Mouse (Mus musculus) CH12.LX (cell line): ENCODE data around the gene Dicer1. TPM values are rescaled to one million over a fixed set of nuclear protein-coding genes. Genes with fewer than 3 reads are reported as not detected.
A peak's percentile ranks its signal among the peaks of the same experiment; 100 is the strongest.

Experiments
- DNase-seq: peaks from one replicate; pipeline ENCODE4 v3.0.0-alpha.2; 2013; ENCODE audit errors: extremely low read depth
- H3K27ac ChIP-seq: 2 replicates; pipeline ENCODE4 v1.5.1; 2012; ENCODE audit warnings: low read depth, mild to moderate bottlenecking, control low read depth, moderate library complexity; ENCODE audit not compliant: insufficient read depth
- H3K27me3 ChIP-seq: replicated peaks from 2 replicates; pipeline ENCODE3; 2012; ENCODE audit warnings: inconsistent platforms
- H3K36me3 ChIP-seq, 2 experiments: replicated peaks in 1 of 2; 2 replicates each; pipeline versions ENCODE3 to v1.6.1; 2012; ENCODE audit warnings: inconsistent platforms in 1 of 2, low read length in 1 of 2, mild to moderate bottlenecking in 1 of 2, mixed read lengths in 1 of 2, moderate library complexity in 1 of 2; ENCODE audit not compliant: control insufficient read depth in 1 of 2, insufficient read depth in 1 of 2
- H3K4me1 ChIP-seq, 2 experiments: 2 replicates each; pipeline ENCODE4 v1.6.1; 2012; ENCODE audit warnings: inconsistent platforms in 1 of 2, moderate library complexity in 1 of 2; ENCODE audit not compliant: insufficient read depth in 2 of 2, control insufficient read depth in 1 of 2
- H3K4me2 ChIP-seq: 2 replicates; pipeline ENCODE4 v1.6.1; 2012; ENCODE audit warnings: low read depth, mild to moderate bottlenecking, control low read depth; ENCODE audit not compliant: poor library complexity, insufficient read depth, severe bottlenecking
- H3K4me3 ChIP-seq, 3 experiments: fragments of 150-350 bp in 1 of 3; sonication (generic) in 1 of 3; replicated peaks in 1 of 3; 2 replicates each; pipeline versions ENCODE3 to v1.5.1; 2011 to 2012; ENCODE audit warnings: low read depth in 2 of 3, low read length in 2 of 3, mild to moderate bottlenecking in 2 of 3, moderate library complexity in 2 of 3, control low read depth in 1 of 3, improper control_type of control experiment in 1 of 3, inconsistent platforms in 1 of 3, mixed read lengths in 1 of 3; ENCODE audit not compliant: poor library complexity in 1 of 3
- H3K79me2 ChIP-seq: replicated peaks from 2 replicates; pipeline ENCODE4 v1.6.1; 2012; ENCODE audit warnings: mild to moderate bottlenecking, moderate library complexity; ENCODE audit not compliant: control insufficient read depth, poor library complexity, insufficient read depth, severe bottlenecking; ENCODE audit errors: extremely low read depth
- H3K9ac ChIP-seq: 2 replicates; pipeline ENCODE4 v1.6.1; 2012; ENCODE audit warnings: low read depth, mild to moderate bottlenecking, control low read depth, moderate library complexity; ENCODE audit not compliant: insufficient read depth
- H3K9me3 ChIP-seq: replicated peaks from 2 replicates; pipeline ENCODE3; 2012; ENCODE audit warnings: low read length, inconsistent platforms, mixed read lengths
- BHLHE40 ChIP-seq: IDR thresholded peaks from 2 replicates; pipeline ENCODE4 v1.6.1; 2011; ENCODE audit warnings: mild to moderate bottlenecking, low read depth, low read length, improper control_type of control experiment
- CHD1 ChIP-seq: IDR thresholded peaks from 2 replicates; pipeline ENCODE4 v1.6.1; 2012; ENCODE audit warnings: low read depth, low read length, improper control_type of control experiment, inconsistent platforms
- E2F4 ChIP-seq: IDR thresholded peaks from 2 replicates; pipeline ENCODE4 v1.6.1; 2011; ENCODE audit warnings: low read depth, low read length, improper control_type of control experiment; ENCODE audit not compliant: insufficient replicate concordance
- EP300 ChIP-seq: IDR thresholded peaks from 2 replicates; pipeline ENCODE4 v1.6.1; 2011; ENCODE audit warnings: low read length, improper control_type of control experiment
- JUN ChIP-seq: IDR thresholded peaks from 2 replicates; pipeline ENCODE4 v1.6.1; 2011; ENCODE audit warnings: low read depth, mild to moderate bottlenecking, low read length, improper control_type of control experiment, moderate library complexity; ENCODE audit not compliant: insufficient read depth
- KAT2A ChIP-seq: IDR thresholded peaks from 2 replicates; pipeline ENCODE4 v1.6.1; 2012; ENCODE audit warnings: low read length, improper control_type of control experiment, inconsistent platforms; ENCODE audit not compliant: insufficient replicate concordance
- MAX ChIP-seq: IDR thresholded peaks from 2 replicates; pipeline ENCODE4 v1.6.1; 2011; ENCODE audit warnings: low read length, improper control_type of control experiment
- MYC ChIP-seq: IDR thresholded peaks from 2 replicates; pipeline ENCODE4 v1.6.1; 2011; ENCODE audit warnings: low read depth, mild to moderate bottlenecking, improper control_type of control experiment, low read length
- NRF1 ChIP-seq: IDR thresholded peaks from 2 replicates; pipeline ENCODE4 v1.6.1; 2014; ENCODE audit warnings: low read depth, mild to moderate bottlenecking, inconsistent platforms, low read length, improper control_type of control experiment, moderate library complexity
- PAX5 ChIP-seq: IDR thresholded peaks from 2 replicates; pipeline ENCODE4 v1.6.1; 2012; ENCODE audit warnings: low read length, inconsistent platforms, mixed read lengths
- POLR2AphosphoS2 ChIP-seq: IDR thresholded peaks from 2 replicates; pipeline ENCODE4 v1.6.1; 2011; ENCODE audit warnings: low read depth, low read length, improper control_type of control experiment
- RAD21 ChIP-seq: IDR thresholded peaks from 2 replicates; pipeline ENCODE4 v1.6.1; 2011; ENCODE audit warnings: low read depth, mild to moderate bottlenecking, low read length, improper control_type of control experiment, moderate library complexity
- SIN3A ChIP-seq: IDR thresholded peaks from 2 replicates; pipeline ENCODE4 v1.6.1; 2012; ENCODE audit warnings: low read length, improper control_type of control experiment, inconsistent platforms
- SMC3 ChIP-seq: IDR thresholded peaks from 2 replicates; pipeline ENCODE4 v1.6.1; 2011; ENCODE audit warnings: low read depth, low read length, improper control_type of control experiment
- TCF12 ChIP-seq: IDR thresholded peaks from 2 replicates; pipeline ENCODE4 v1.6.1; 2014; ENCODE audit warnings: low read depth, mild to moderate bottlenecking, inconsistent platforms, low read length, improper control_type of control experiment
- UBTF ChIP-seq: IDR thresholded peaks from 2 replicates; pipeline ENCODE4 v1.6.1; 2012; ENCODE audit warnings: low read depth, mild to moderate bottlenecking, inconsistent platforms, low read length, improper control_type of control experiment, moderate library complexity
- USF2 ChIP-seq: conservative IDR thresholded peaks from 2 replicates; pipeline ENCODE4 v1.6.1; 2011; ENCODE audit warnings: low read depth, low read length, improper control_type of control experiment
- ZC3H11A ChIP-seq: IDR thresholded peaks from 2 replicates; pipeline ENCODE4 v1.6.1; 2012; ENCODE audit warnings: low read depth, mild to moderate bottlenecking, inconsistent platforms, low read length, improper control_type of control experiment
- ZKSCAN1 ChIP-seq: IDR thresholded peaks from 2 replicates; pipeline ENCODE4 v1.6.1; 2012; ENCODE audit warnings: low read depth, inconsistent platforms, low read length, improper control_type of control experiment, borderline replicate concordance
- ZMIZ1 ChIP-seq: IDR thresholded peaks from 2 replicates; pipeline ENCODE4 v1.6.1; 2012; ENCODE audit warnings: low read depth, mild to moderate bottlenecking, inconsistent platforms, low read length, improper control_type of control experiment
- dilution Hi-C: fragments of 300-500 bp; cut with MboI; formaldehyde crosslinking; loops from 2 replicates; pipeline ENCODE4 v1.14.3; 2020; ENCODE audit warnings: low sequenced_read_pairs; ENCODE audit not compliant: extremely low pct_unique_long_range_greater_than_20kb, extremely low pct_ligation_motif_present
- in situ Hi-C: fragments of 300-500 bp; cut with MboI; formaldehyde crosslinking; loops from 3 replicates; pipeline ENCODE4 v1.14.3; 2019; ENCODE audit warnings: low sequenced_read_pairs, low pct_ligation_motif_present, low pct_unique_long_range_greater_than_20kb, mixed read lengths
- polyA plus RNA-seq: library from polyadenylated mRNA; unstranded; fragments of >175 nt; gene quantifications from 2 replicates; pipeline ENCODE4 v1.2.1, GENCODE M21; 2012; ENCODE audit warnings: low read depth; ENCODE audit not compliant: insufficient read length
- total RNA-seq, 2 experiments: library from RNA; depleted of rRNA; stranded (reverse); fragments of 300-350 nt in 1 of 2; fragments of >200 nt in 1 of 2; gene quantifications; 2 replicates each; pipeline ENCODE4 v1.2.3; 2012 to 2014

Dicer1 gene
- total and polyA plus RNA-seq, 3 experiments = 22.0 to 41.1 (median 23.2) TPM

GRCm38 (mm10) chr12:104678462-104678861 lies 73.3 kb downstream of the Dicer1 start:
- dilution Hi-C loops = no loop called here
- Histone ChIP-seq H3K4me3 (no peak overlapping the region), H3K36me3 (no peaks in the 10 kb centered on the region), H3K9me3 (peaks cover 8% of the 10 kb centered on the region), H3K27me3 (peaks cover 12% of the 10 kb centered on the region), H3K27ac (no peak overlapping the region), H3K9ac (no peak overlapping the region), H3K4me1 (peaks cover 0 to 3% of the 10 kb centered on the region in 2 experiments; a peak in 1 of 4 replicates), H3K79me2 (no peaks in the 10 kb centered on the region), H3K4me2 (no peak overlapping the region)
- in situ Hi-C loops = no loop called here
- DNase-seq = no peak
- no peak for TF ChIP-seq CHD1

GRCm38 (mm10) chr12:104677371-104677924 lies 74.3 kb downstream of the Dicer1 start:
- DNase-seq = peak; percentile 19
- in situ Hi-C loops = no loop called here

GRCm38 (mm10) chr12:104676535-104677370 lies 75.0 kb downstream of the Dicer1 start:
- H3K79me2 ChIP-seq = no peaks in the 10 kb centered on the region
- no peak for TF ChIP-seq RAD21
- no peak for TF ChIP-seq JUN
- TF ChIP-seq PAX5 = no peak
- TF ChIP-seq SIN3A = no peak
- no peak for TF ChIP-seq TCF12
- no peak for TF ChIP-seq USF2
- no peak for TF ChIP-seq ZC3H11A
- no peak for TF ChIP-seq SMC3
- no peak for TF ChIP-seq KAT2A
- no peak for TF ChIP-seq MYC
- peaks cover 0 to 3% of the 10 kb centered on the region in 2 experiments; a peak in 1 of 4 replicates for H3K4me1 ChIP-seq
- dilution Hi-C loops (no loop called here), in situ Hi-C loops (no loop called here)
- no peak overlapping the region for H3K4me2 ChIP-seq
- H3K9me3 ChIP-seq = peaks cover 3% of the 10 kb centered on the region
- peaks cover 25% of the 10 kb centered on the region for H3K27me3 ChIP-seq
- no peak overlapping the region for H3K9ac ChIP-seq
- H3K4me3 ChIP-seq = no peak overlapping the region
- no peaks in the 10 kb centered on the region for H3K36me3 ChIP-seq
- DNase-seq = no peak
- no peak overlapping the region for H3K27ac ChIP-seq

More at GRCm38 (mm10) chr12:104677371-104677924, 74.3 kb downstream of the Dicer1 start:
- H3K36me3 ChIP-seq = no peaks in the 10 kb centered on the region
- peaks cover 0 to 3% of the 10 kb centered on the region in 2 experiments; a peak in 1 of 4 replicates for H3K4me1 ChIP-seq
- no peak for TF ChIP-seq POLR2AphosphoS2
- TF ChIP-seq E2F4 = no peak
- TF ChIP-seq ZMIZ1 = no peak
- TF ChIP-seq NRF1 = no peak
- no peak for TF ChIP-seq RAD21
- no peak for TF ChIP-seq ZKSCAN1
- no peak for TF ChIP-seq MAX
- no peak for TF ChIP-seq MYC
- no peak for TF ChIP-seq UBTF
- TF ChIP-seq EP300 = no peak
- no peak for TF ChIP-seq BHLHE40
- H3K9me3 ChIP-seq = peaks cover 3% of the 10 kb centered on the region
- no peak overlapping the region for H3K27ac ChIP-seq
- H3K9ac ChIP-seq = no peak overlapping the region
- peaks cover 22% of the 10 kb centered on the region for H3K27me3 ChIP-seq
- H3K4me2 ChIP-seq = no peak overlapping the region
- no peaks in the 10 kb centered on the region for H3K79me2 ChIP-seq
- H3K4me3 ChIP-seq = no peak overlapping the region
- dilution Hi-C loops = no loop called here
